In genomic region chr4:88988363-88988762, GRCm38 (mm10) we compare ENCODE assay signal across 26 mouse cellular contexts.
"Had no signal": no experiment of that assay in that cellular context is flagged by ENCODE, and none has a peak within 500 bp of the region (broad histone marks: within the 10 kb centered on the region; RNA-seq: fewer than 3 reads in every experiment).

No protein-coding gene starts in this region.

- H3K4me1 ChIP-seq: heart, embryonic 10.5 days; heart, embryonic 12.5 days; hindbrain, embryonic 10.5 days; hindbrain, embryonic 12.5 days; intestine, embryonic 15.5 days; kidney, embryonic 15.5 days; liver, embryonic 15.5 days had no signal

- ATAC-seq: hindbrain, embryonic 16.5 days; inflammation-experienced regulatory T-cells, adult 6 months; intestine, embryonic 15.5 days; intestine, postnatal 0 days; liver, postnatal 0 days had no signal

- H3K4me3 ChIP-seq: gastrocnemius, adult 2 months; heart, embryonic 10.5 days; heart, embryonic 12.5 days; hindbrain, embryonic 10.5 days; hindbrain, embryonic 12.5 days; intestine, embryonic 15.5 days; kidney, embryonic 15.5 days; layer of hippocampus, adult 2 months; left cerebral cortex, adult 2 months; liver, embryonic 13.5 days; liver, embryonic 15.5 days had no signal

- H3K27ac ChIP-seq: gastrocnemius, adult 2 months; heart, embryonic 10.5 days; hindbrain, embryonic 10.5 days; hindbrain, embryonic 12.5 days; hindbrain, embryonic 14.5 days; intestine, embryonic 15.5 days; kidney, embryonic 15.5 days; layer of hippocampus, adult 2 months; left cerebral cortex, adult 2 months; liver, embryonic 13.5 days; liver, embryonic 15.5 days had no signal

- DNase-seq: gastrocnemius, adult 2 months; gastrocnemius, postnatal 10 days; gastrocnemius, postnatal 25 days; heart, adult 18-20 months; heart, postnatal 10 days; heart, postnatal 4 days; kidney, adult 2 months; kidney, postnatal 25 days; kidney, postnatal 4 days; liver; liver, embryonic 13.5 days; liver, postnatal 0 days had no signal

- H3K9me3 ChIP-seq: heart, embryonic 10.5 days; heart, embryonic 12.5 days; hindbrain, embryonic 10.5 days; hindbrain, embryonic 12.5 days; intestine, embryonic 15.5 days; kidney, embryonic 15.5 days; liver, embryonic 13.5 days; liver, embryonic 15.5 days had no signal

- H3K36me3 ChIP-seq: heart, embryonic 10.5 days; heart, embryonic 12.5 days; hindbrain, embryonic 10.5 days; hindbrain, embryonic 12.5 days; intestine, embryonic 15.5 days; kidney, embryonic 15.5 days; liver, embryonic 13.5 days; liver, embryonic 15.5 days had no signal

- H3K9ac ChIP-seq: heart, embryonic 12.5 days; hindbrain, embryonic 12.5 days; hindbrain, embryonic 14.5 days; intestine, embryonic 15.5 days; kidney, embryonic 15.5 days; liver, embryonic 13.5 days; liver, embryonic 15.5 days; liver, postnatal 0 days had no signal

- H3K27me3 ChIP-seq: heart, embryonic 12.5 days; hindbrain, embryonic 12.5 days; intestine, embryonic 15.5 days; kidney, embryonic 15.5 days; liver, embryonic 13.5 days; liver, embryonic 15.5 days had no signal

- H3K4me2 ChIP-seq: heart, embryonic 12.5 days; hindbrain, embryonic 12.5 days; hindbrain, embryonic 14.5 days; intestine, embryonic 15.5 days; kidney, embryonic 15.5 days; liver, embryonic 11.5 days; liver, embryonic 13.5 days; liver, embryonic 15.5 days had no signal
